Mouse (Mus musculus): ENCODE data around the gene Kmo. TPM values are rescaled to one million over a fixed set of nuclear protein-coding genes. Genes with fewer than 3 reads are reported as not detected.
A peak's percentile ranks its signal among the peaks of the same experiment; 100 is the strongest.

The Kmo gene
- polyA plus RNA-seq, 2 experiments: 0.21 to 0.55 TPM

- Histone ChIP-seq H3K27me3 (ENCODE audit: control insufficient read depth, insufficient read depth, low read length) (no peaks in the 10 kb centered on the region), H3K4me2 (replicated peaks; ENCODE audit: low read depth, low read length, severe bottlenecking) (no peak overlapping the region), H3K4me1 (ENCODE audit: control insufficient read depth, insufficient read depth, low read length) (no peaks in the 10 kb centered on the region), H3K9me3 (ENCODE audit: control insufficient read depth, low read length) (no peaks in the 10 kb centered on the region), H3K27ac (replicated peaks; ENCODE audit: low read depth, low read length) (no peak overlapping the region), H3K36me3 (ENCODE audit: control insufficient read depth, insufficient read depth, low read length) (no peaks in the 10 kb centered on the region), H3K9ac (ENCODE audit: low read depth, low read length, severe bottlenecking) (no peak overlapping the region), H3K4me3 (replicated peaks; ENCODE audit: low read length) (no peak overlapping the region)
- ATAC-seq (ENCODE audit: low FRiP score, low read depth): no peak
- whole genome bisulfite sequencing: 85% methylated on average over 6 of the region's 6 CpGs
- DNase-seq (ENCODE audit: low spot score): no peak
- no peak for TF ChIP-seq POLR2A (IDR thresholded peaks at IDR 0.05; ENCODE audit: borderline replicate concordance, extremely low read depth, insufficient read depth, insufficient read length)
Measured at GRCm38 (mm10) chr1:175677459-175677858, 57.3 kb downstream of the Kmo start.

DNA sequence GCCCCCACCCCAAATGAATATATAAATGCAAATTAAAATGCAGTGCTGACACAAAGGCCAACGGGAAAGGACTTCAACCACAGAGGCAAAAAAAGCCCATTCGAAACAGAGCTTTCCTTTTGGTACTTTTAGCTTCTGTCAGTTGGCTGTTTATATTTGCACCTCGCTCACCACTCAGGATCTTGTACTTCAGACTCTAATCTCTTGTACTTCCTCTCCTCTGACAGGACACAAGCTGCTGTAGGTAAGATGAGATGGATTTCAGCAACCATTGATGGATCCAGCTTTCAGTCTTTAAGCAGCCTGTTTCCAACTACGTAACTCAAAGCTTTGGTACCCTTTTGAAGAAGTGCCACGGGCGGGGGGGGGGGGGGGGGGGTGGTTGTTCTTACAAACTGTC, 60.8 kb downstream of the Kmo start:
- DNase-seq (ENCODE audit: low spot score): no peak
- ATAC-seq (ENCODE audit: low FRiP score, low read depth): no peak
- H3K27me3 ChIP-seq (ENCODE audit: control insufficient read depth, insufficient read depth, low read length): no peaks in the 10 kb centered on the region
- H3K4me3 ChIP-seq (replicated peaks; ENCODE audit: low read length): no peak overlapping the region
- peaks cover 3% of the 10 kb centered on the region; the same call in 1 of the 2 replicates for H3K36me3 ChIP-seq (ENCODE audit: control insufficient read depth, insufficient read depth, low read length)
- WGBS: 88% methylated on average over 6 of the region's 6 CpGs
- no peak for TF ChIP-seq POLR2A (IDR thresholded peaks at IDR 0.05; ENCODE audit: borderline replicate concordance, extremely low read depth, insufficient read depth, insufficient read length)
- no peak overlapping the region for H3K9ac ChIP-seq (ENCODE audit: low read depth, low read length, severe bottlenecking)
- H3K27ac ChIP-seq (replicated peaks; ENCODE audit: low read depth, low read length): no peak overlapping the region
- H3K9me3 ChIP-seq (ENCODE audit: control insufficient read depth, low read length): no peaks in the 10 kb centered on the region
- H3K4me1 ChIP-seq (ENCODE audit: control insufficient read depth, insufficient read depth, low read length): no peaks in the 10 kb centered on the region
- H3K4me2 ChIP-seq (replicated peaks; ENCODE audit: low read depth, low read length, severe bottlenecking): no peak overlapping the region

DNA sequence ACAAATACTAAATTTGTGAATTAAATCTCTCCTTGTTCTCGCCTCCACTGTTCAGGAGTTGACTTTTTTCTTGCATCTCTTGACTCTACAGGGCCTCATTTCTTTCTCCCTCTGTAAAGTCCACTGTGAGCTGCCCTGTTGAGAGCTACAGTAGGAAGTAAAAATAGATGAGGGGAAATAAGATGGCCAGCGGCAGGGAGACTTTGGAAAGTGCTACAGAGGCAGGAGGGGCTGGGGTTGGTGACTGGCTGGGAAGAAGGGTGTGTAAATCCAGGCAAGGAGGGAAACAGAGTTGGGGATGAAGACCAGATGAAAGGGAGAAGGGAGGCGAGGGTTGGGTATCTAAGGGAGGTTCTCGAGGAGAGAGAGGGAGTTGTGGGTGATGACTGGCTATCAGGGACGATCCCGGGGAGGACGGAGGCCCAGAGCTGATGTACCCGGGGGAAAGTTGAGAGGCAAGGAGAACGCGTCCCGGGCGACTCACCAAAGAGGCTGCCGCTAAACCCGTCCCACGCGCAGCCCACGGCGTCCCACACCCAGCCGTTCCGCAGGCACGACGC, 71.6 kb downstream of the Kmo start:
- ATAC-seq (ENCODE audit: low FRiP score, low read depth): no peak
- Histone ChIP-seq H3K9ac (ENCODE audit: low read depth, low read length, severe bottlenecking) (peak overlapping the region; percentile 80), H3K4me3 (replicated peaks; ENCODE audit: low read length) (peak overlapping the region; percentile 75)

GRCm38 (mm10) chr1:175692246-175692996, 72.2 kb downstream of the Kmo start, which contains the start of the genes Opn3 and Chml:
Opn3 (minus strand) TSS chr1:175692776.
Chml (minus strand) TSS chr1:175692901.
- Histone ChIP-seq H3K4me3 (replicated peaks; ENCODE audit: low read length) (peak within 1 kb of the TSS; percentile 75), H3K9me3 (ENCODE audit: control insufficient read depth, low read length) (no peaks in the 10 kb centered on the region), H3K9ac (ENCODE audit: low read depth, low read length, severe bottlenecking) (peak within 1 kb of the TSS; percentile 80), H3K36me3 (ENCODE audit: control insufficient read depth, insufficient read depth, low read length) (peaks cover 4% of the 10 kb centered on the region; the same call in 1 of the 2 replicates), H3K27me3 (ENCODE audit: control insufficient read depth, insufficient read depth, low read length) (no peaks in the 10 kb centered on the region), H3K4me1 (ENCODE audit: control insufficient read depth, insufficient read depth, low read length) (peaks cover 12% of the 10 kb centered on the region), H3K4me2 (replicated peaks; ENCODE audit: low read depth, low read length, severe bottlenecking) (peak within 1 kb of the TSS; percentile 82), H3K27ac (replicated peaks; ENCODE audit: low read depth, low read length) (peak within 1 kb of the TSS; percentile 74)
- TF ChIP-seq POLR2A (IDR thresholded peaks at IDR 0.05; ENCODE audit: borderline replicate concordance, extremely low read depth, insufficient read depth, insufficient read length): peak; percentile 88; the same call in 1 of the 2 replicates
- WGBS: under 1% methylated on average over 19 of the region's 73 CpGs
- ATAC-seq (ENCODE audit: low FRiP score, low read depth) (peak; percentile 96), DNase-seq (ENCODE audit: low spot score) (peak; percentile 98)

More for the DNA sequence above, 71.6 kb downstream of the Kmo start:
- H3K36me3 ChIP-seq (ENCODE audit: control insufficient read depth, insufficient read depth, low read length): peaks cover 4% of the 10 kb centered on the region; the same call in 1 of the 2 replicates
- WGBS: 1% methylated on average over 18 of the region's 22 CpGs
- DNase-seq (ENCODE audit: low spot score): no peak
- H3K4me1 ChIP-seq (ENCODE audit: control insufficient read depth, insufficient read depth, low read length): peaks cover 12% of the 10 kb centered on the region
- no peak for TF ChIP-seq POLR2A (IDR thresholded peaks at IDR 0.05; ENCODE audit: borderline replicate concordance, extremely low read depth, insufficient read depth, insufficient read length)
- peak overlapping the region; percentile 82 for H3K4me2 ChIP-seq (replicated peaks; ENCODE audit: low read depth, low read length, severe bottlenecking)
- H3K27ac ChIP-seq (replicated peaks; ENCODE audit: low read depth, low read length): peak overlapping the region; percentile 74
- no peaks in the 10 kb centered on the region for H3K27me3 ChIP-seq (ENCODE audit: control insufficient read depth, insufficient read depth, low read length)
- no peaks in the 10 kb centered on the region for H3K9me3 ChIP-seq (ENCODE audit: control insufficient read depth, low read length)

DNA sequence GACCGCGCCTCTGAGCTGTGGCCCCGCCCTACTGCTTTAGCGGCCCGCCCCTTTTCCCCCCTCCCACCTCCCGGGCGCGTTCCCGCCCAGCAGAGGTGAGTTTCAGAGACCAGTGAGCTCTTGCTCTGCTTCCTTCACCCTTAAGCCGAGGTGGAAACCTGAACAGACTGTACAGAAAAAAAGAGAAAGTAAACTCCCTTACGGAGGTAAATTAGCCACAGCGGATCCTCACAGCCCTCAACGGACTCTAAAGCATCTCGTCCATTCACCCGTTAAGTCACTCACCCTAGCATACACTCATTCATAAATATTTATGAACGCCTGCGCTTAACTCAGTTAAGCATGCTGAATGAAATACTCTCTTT, 72.8 kb downstream of the Kmo start:
- under 1% methylated on average over 17 of the region's 17 CpGs for WGBS

More for the DNA sequence above, 72.8 kb downstream of the Kmo start:
- no peak for TF ChIP-seq POLR2A (IDR thresholded peaks at IDR 0.05; ENCODE audit: borderline replicate concordance, extremely low read depth, insufficient read depth, insufficient read length)
- ATAC-seq (ENCODE audit: low FRiP score, low read depth): peak; percentile 36
- peak overlapping the region; percentile 75 for H3K4me3 ChIP-seq (replicated peaks; ENCODE audit: low read length)
- no peaks in the 10 kb centered on the region for H3K36me3 ChIP-seq (ENCODE audit: control insufficient read depth, insufficient read depth, low read length)
- no peak overlapping the region for H3K27ac ChIP-seq (replicated peaks; ENCODE audit: low read depth, low read length)
- H3K4me2 ChIP-seq (replicated peaks; ENCODE audit: low read depth, low read length, severe bottlenecking): peak overlapping the region; percentile 82
- H3K9me3 ChIP-seq (ENCODE audit: control insufficient read depth, low read length): no peaks in the 10 kb centered on the region
- H3K4me1 ChIP-seq (ENCODE audit: control insufficient read depth, insufficient read depth, low read length): peaks cover 12% of the 10 kb centered on the region
- H3K27me3 ChIP-seq (ENCODE audit: control insufficient read depth, insufficient read depth, low read length): no peaks in the 10 kb centered on the region
- DNase-seq (ENCODE audit: low spot score): no peak
- peak overlapping the region; percentile 39; the same call in 1 of the 2 replicates for H3K9ac ChIP-seq (ENCODE audit: low read depth, low read length, severe bottlenecking)
